Mouse (Mus musculus): ENCODE measurements around the gene Grpel1. TPM values are rescaled to one million over a fixed set of nuclear protein-coding genes. Genes with fewer than 3 reads are reported as not detected.

The Grpel1 gene
- total RNA-seq, 2 experiments from 2014 or later, result 34.2 to 38.3 TPM

GRCm38 (mm10) chr5:36457706-36458105 is 7.1 kb upstream of the Grpel1 start:
- intact Hi-C loops (cut with DNase I; ENCODE audit: low total_unique reads), result no loop called here

GRCm38 (mm10) chr5:36458926-36459325 is 5.9 kb upstream of the Grpel1 start:
- no peak for DNase-seq

More at GRCm38 (mm10) chr5:36457706-36458105, 7.1 kb upstream of the Grpel1 start:
- DNase-seq, result no peak

GRCm38 (mm10) chr5:36460712-36461111 is 4.1 kb upstream of the Grpel1 start:
- intact Hi-C loops (cut with DNase I; ENCODE audit: low total_unique reads), result loop anchor here (5.0 kb wide), 1 partner anchor 282 kb away; no protein-coding TSS in a partner anchor
- DNase-seq, result no peak

More at GRCm38 (mm10) chr5:36458926-36459325, 5.9 kb upstream of the Grpel1 start:
- intact Hi-C loops (cut with DNase I; ENCODE audit: low total_unique reads), result no loop called here

- no peak for DNase-seq
- intact Hi-C loops (cut with DNase I; ENCODE audit: low total_unique reads), result loop anchor here (5.0 kb wide), 1 partner anchor 281 kb away; no protein-coding TSS in a partner anchor
These were observed 3.6 kb upstream of the Grpel1 start for GRCm38 (mm10) chr5:36461231-36461630.

- intact Hi-C loops (cut with DNase I; ENCODE audit: low total_unique reads), result loop anchor here (5.0 kb wide), 1 partner anchor 279 kb away; no protein-coding TSS in a partner anchor
- DNase-seq, result peak; percentile 69
These were observed 2.0 kb upstream of the Grpel1 start for GRCm38 (mm10) chr5:36462810-36463209.

GRCm38 (mm10) chr5:36463391-36463790 is 1.4 kb upstream of the Grpel1 start:
- intact Hi-C loops (cut with DNase I; ENCODE audit: low total_unique reads), result loop anchor here (5.0 kb wide), 1 partner anchor 279 kb away; no protein-coding TSS in a partner anchor

GRCm38 (mm10) chr5:36465889-36466288 is 1.1 kb downstream of the Grpel1 start:
- intact Hi-C loops (cut with DNase I; ENCODE audit: low total_unique reads), result no loop called here
- no peak for DNase-seq

More at GRCm38 (mm10) chr5:36463391-36463790, 1.4 kb upstream of the Grpel1 start:
- no peak for DNase-seq

GRCm38 (mm10) chr5:36471206-36471605 is 6.4 kb downstream of the Grpel1 start:
- intact Hi-C loops (cut with DNase I; ENCODE audit: low total_unique reads), result no loop called here
- DNase-seq, result no peak

- intact Hi-C loops (cut with DNase I; ENCODE audit: low total_unique reads), result no loop called here
- no peak for DNase-seq
These were observed 8.3 kb downstream of the Grpel1 start for GRCm38 (mm10) chr5:36472876-36473655.

- peak; percentile 55 for DNase-seq
- intact Hi-C loops (cut with DNase I; ENCODE audit: low total_unique reads), result no loop called here
These were observed 9.5 kb downstream of the Grpel1 start for GRCm38 (mm10) chr5:36474283-36474682.

- intact Hi-C loops (cut with DNase I; ENCODE audit: low total_unique reads), result no loop called here
These were observed 12.7 kb downstream of the Grpel1 start for GRCm38 (mm10) chr5:36477486-36477885.

GRCm38 (mm10) chr5:36478540-36479420 is 14.0 kb downstream of the Grpel1 start:
- intact Hi-C loops (cut with DNase I; ENCODE audit: low total_unique reads), result no loop called here
- DNase-seq, result peak; percentile 38

More at GRCm38 (mm10) chr5:36477486-36477885, 12.7 kb downstream of the Grpel1 start:
- no peak for DNase-seq

- intact Hi-C loops (cut with DNase I; ENCODE audit: low total_unique reads), result loop anchor here (10.0 kb wide), 1 partner anchor 105 kb away; no protein-coding TSS in a partner anchor
- no peak for DNase-seq
These were observed 14.9 kb downstream of the Grpel1 start for GRCm38 (mm10) chr5:36479735-36480134.

GRCm38 (mm10) chr5:36480398-36480797 is 15.6 kb downstream of the Grpel1 start:
- no peak for DNase-seq
- intact Hi-C loops (cut with DNase I; ENCODE audit: low total_unique reads), result loop anchor here (10.0 kb wide), 1 partner anchor 104 kb away; no protein-coding TSS in a partner anchor

- intact Hi-C loops (cut with DNase I; ENCODE audit: low total_unique reads), result loop anchor here (10.0 kb wide), 1 partner anchor 104 kb away; no protein-coding TSS in a partner anchor
- DNase-seq, result no peak
These were observed 16.3 kb downstream of the Grpel1 start for GRCm38 (mm10) chr5:36481114-36481513.

- DNase-seq, result peak; percentile 51
These were observed 18.7 kb downstream of the Grpel1 start for GRCm38 (mm10) chr5:36483203-36484101.

GRCm38 (mm10) chr5:36484171-36484990 is 19.6 kb downstream of the Grpel1 start, which contains the start of the genes Tada2b and Ccdc96:
Gene Tada2b, minus strand, starts transcription at chr5:36484285.
Gene Ccdc96, plus strand, starts transcription at chr5:36484588.
- intact Hi-C loops (cut with DNase I; ENCODE audit: low total_unique reads), result loop anchor here (10.0 kb wide), 1 partner anchor 100 kb away; no protein-coding TSS in a partner anchor
- peak; percentile 98 for DNase-seq

More at GRCm38 (mm10) chr5:36483203-36484101, 18.7 kb downstream of the Grpel1 start:
- intact Hi-C loops (cut with DNase I; ENCODE audit: low total_unique reads), result loop anchor here (10.0 kb wide), 1 partner anchor 101 kb away; no protein-coding TSS in a partner anchor
